Mouse (Mus musculus) spleen, adult 12 weeks (tissue): ENCODE data around the gene Ssh2.
"Not testable (repeated sequence)": the region's sequence is repeated elsewhere in the genome, so short reads cannot be mapped to it uniquely, and the experiment has no call there.

Source experiments
- DNase-seq: peaks from one replicate; pipeline ENCODE4 v3.0.0; 2022; ENCODE audit warnings: low spot score

Ssh2 gene

GRCm38 (mm10) chr11:77348985-77349384 is 132.9 kb downstream of the Ssh2 start:
- DNase-seq = no peak

GRCm38 (mm10) chr11:77349698-77350097 is 133.6 kb downstream of the Ssh2 start:
- no peak for DNase-seq

DNA sequence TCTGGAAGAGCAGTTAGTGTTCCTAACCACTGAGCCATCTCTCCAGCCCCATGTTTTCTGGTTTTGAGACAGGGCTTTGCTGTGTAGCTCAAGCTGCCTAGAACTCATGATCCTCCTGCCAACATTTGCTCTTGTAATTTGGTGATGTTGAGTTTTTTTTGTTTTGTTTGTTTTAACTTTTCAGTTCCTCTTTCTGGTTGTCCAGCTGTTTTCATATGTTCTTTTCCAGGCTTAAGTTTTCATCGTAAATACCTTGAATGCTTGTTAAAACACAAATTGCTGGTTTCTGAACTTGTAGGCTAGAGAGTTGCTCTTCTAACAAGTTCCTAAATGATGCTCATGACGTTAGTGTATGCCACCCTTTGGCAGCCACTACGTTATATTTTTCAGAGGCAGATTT is 139.0 kb downstream of the Ssh2 start:
- DNase-seq = no peak

- DNase-seq = no peak
These were observed 141.8 kb downstream of the Ssh2 start for GRCm38 (mm10) chr11:77357839-77358238.

DNA sequence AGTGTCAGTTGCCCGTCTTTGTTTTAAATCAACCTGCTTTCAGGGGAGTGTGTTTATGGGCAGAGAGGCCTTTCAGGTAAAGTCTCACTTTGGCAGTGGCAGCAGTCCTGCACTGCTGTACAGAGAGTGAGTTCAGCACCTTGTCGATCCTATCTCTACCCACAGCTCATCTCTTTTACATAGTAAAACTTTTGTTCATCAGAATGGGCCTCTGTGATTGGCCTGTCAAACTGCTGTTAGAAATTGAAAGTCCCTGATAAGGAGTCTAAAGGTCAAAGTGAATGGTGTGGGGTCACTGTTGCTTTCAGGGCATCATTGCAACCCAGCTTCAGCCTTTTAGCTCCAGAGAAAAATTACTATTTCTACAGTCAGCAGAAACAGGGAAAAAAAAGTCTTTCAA is 147.4 kb downstream of the Ssh2 start:
- DNase-seq = no peak

DNA sequence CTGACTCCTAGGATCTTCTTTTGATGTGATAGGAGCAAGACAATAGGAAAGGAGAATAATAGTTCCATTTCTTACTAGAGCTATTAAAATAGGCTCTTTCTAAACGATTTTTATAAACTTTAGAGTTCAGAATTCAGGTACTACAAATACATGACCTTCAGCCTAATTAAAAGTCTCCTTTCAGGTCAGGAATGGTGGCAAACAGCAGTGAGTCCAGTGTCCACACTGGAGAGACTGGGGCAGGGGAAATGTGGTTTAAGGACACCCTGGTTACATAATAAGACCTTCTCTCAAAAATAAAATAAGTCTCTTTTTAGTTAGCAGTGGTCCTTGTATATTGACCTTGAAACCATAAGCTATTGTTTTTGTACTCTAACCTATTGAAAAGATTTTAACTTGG is 148.3 kb downstream of the Ssh2 start:
- no peak for DNase-seq

GRCm38 (mm10) chr11:77365706-77366386 is 149.8 kb downstream of the Ssh2 start:
- no peak for DNase-seq

- DNase-seq = no peak
These were observed 151.6 kb downstream of the Ssh2 start for GRCm38 (mm10) chr11:77367541-77368270.

- no peak for DNase-seq
These were observed 153.2 kb downstream of the Ssh2 start for GRCm38 (mm10) chr11:77369188-77369840.

- DNase-seq = no peak
These were observed 153.7 kb downstream of the Ssh2 start for GRCm38 (mm10) chr11:77369841-77370191.

- no peak for DNase-seq
These were observed 155.0 kb downstream of the Ssh2 start for GRCm38 (mm10) chr11:77371088-77371487.

- no peak for DNase-seq
These were observed 155.6 kb downstream of the Ssh2 start for GRCm38 (mm10) chr11:77371696-77372095.

GRCm38 (mm10) chr11:77372196-77372904 is 156.3 kb downstream of the Ssh2 start:
- no peak for DNase-seq

DNA sequence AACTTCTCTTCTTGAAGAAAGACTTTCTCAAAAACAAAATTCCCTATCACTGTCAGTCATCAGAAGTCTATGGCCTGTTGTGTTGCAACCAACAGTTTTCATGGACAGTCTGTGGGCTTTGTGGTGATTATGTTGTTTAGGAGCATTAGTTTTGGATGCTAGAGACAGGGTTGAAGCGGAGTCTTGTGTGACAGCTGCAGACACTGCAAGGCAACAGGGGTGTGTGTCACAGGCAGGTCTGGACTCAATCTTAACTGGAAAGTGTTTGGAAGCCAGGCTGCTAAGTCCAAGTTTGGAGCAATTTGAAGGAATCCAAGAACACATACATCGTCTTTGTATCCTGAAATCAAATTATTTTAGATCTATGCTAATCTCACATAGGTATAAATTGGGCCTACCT is 162.5 kb downstream of the Ssh2 start:
- no peak for DNase-seq

GRCm38 (mm10) chr11:77381174-77381573 is 165.1 kb downstream of the Ssh2 start:
- DNase-seq = no peak

- DNase-seq = no peak
These were observed 168.1 kb downstream of the Ssh2 start for GRCm38 (mm10) chr11:77384151-77384550.

DNA sequence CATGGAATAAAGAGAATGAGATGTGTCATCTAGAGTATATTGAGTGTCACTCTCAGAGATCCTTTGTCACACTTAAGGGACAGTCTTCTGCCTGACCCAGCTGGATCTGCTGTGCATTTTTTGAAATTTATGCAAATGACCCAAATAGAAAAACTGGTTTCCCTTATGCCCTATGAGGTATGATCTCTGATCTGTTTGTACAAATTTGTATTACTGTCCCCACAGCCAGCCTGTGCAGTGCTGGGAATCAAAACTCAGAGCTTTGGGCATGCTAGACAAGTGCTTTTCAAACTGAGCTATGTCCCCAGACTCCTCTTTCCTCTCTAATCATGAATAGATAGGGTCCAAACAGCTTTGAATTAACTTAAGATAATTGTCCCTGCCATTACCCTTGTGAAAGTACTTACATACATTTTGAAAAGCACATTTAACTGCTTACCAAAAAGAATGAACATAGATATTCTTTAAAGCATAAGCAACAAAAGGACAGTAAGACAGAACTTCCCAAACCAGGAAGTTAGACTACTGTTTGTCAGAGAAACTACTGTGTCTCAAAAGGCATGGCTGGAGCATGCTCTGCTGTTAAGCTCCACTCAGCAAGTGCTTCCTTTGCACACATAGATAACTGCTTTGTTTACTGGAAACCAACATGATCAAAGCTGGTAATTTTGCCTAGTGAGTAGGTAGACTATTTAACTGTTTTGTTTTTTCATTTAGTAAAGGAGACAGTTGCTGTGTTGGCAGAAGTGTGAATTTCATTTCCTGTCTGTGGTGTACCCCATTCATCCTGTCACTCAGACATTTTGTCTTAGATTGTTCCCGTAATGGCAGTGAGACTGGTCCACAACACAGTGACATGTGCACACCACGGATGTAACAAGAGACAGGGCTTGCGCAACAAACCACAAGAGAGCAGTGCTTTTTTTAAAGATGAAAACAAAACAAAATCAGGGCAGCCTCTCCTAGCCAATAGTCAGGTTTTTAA is 169.9 kb downstream of the Ssh2 start:
- peak; percentile 17 for DNase-seq

DNA sequence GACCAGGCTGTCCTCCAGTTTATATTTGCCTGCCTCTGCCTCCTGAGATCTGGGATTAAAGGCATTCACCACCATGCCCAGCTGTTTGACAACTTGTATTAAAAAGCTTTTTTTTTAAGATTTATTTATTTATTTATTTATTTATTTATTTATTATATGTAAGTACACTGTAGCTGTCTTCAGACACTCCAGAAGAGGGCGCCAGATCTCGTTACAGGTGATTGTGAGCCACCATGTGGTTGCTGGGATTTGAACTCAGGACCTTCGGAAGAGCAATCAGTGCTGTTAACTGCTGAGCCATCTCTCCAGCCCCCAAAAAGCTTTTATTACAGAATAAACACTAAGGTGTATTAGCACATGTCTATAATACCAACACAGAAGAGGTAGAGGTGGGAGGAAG is 172.1 kb downstream of the Ssh2 start:
- not testable (repeated sequence) for DNase-seq

- DNase-seq = no peak
These were observed 179.5 kb downstream of the Ssh2 start for GRCm38 (mm10) chr11:77395539-77395938.

- DNase-seq = no peak
These were observed 186.4 kb downstream of the Ssh2 start for GRCm38 (mm10) chr11:77402508-77402907.

- no peak for DNase-seq
These were observed 190.2 kb downstream of the Ssh2 start for GRCm38 (mm10) chr11:77406329-77406728.
